Mouse (Mus musculus) urinary bladder, adult 18-20 months (tissue): ENCODE data around the gene Zik1.
A peak's percentile ranks its signal among the peaks of the same experiment; 100 is the strongest.

Source experiments
- DNase-seq, 2 experiments: peaks; one replicate each; pipeline ENCODE4 v3.0.0; 2022; ENCODE audit warnings: low spot score in 2 of 2, mixed read lengths in 2 of 2

Zik1 gene

DNA sequence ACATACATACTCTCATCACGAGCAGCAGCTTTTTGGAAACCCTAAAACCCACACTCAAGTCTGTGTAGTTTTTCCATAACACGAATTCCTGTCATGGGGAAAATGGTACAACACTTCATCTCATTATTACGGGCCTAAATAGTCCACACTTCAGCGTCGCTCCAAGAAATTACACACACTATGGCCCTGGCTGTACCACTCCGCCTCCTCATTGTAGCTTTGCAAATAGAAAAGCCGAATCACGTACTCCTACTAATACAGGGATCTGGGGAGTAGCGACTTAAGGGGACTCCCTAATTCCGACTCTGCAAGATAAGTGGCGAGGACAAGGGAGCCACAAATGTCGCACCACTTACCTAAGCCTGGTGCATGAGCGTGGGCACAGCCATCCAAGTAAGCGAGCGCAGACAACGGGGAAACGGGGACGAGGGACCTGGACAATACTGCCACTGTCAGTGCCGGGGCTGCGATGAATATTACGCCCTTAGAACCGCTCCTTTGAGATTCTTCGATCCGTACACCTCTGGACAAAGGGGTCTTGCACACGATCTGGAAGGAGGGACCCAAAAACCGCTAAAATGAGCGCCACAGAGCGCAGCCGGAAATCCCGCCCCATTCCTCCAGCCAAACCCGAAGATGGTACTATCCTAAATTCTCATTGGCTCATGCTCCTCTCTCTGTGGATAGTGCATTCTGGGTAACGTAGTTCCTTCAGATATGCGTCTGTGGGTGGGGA lies at the start of gene Zik1:
TSS of gene Zik1 (minus strand) at position 609 of the 736 bp plus-strand sequence.
- DNase-seq, result peak; percentile 2 to 57

DNA sequence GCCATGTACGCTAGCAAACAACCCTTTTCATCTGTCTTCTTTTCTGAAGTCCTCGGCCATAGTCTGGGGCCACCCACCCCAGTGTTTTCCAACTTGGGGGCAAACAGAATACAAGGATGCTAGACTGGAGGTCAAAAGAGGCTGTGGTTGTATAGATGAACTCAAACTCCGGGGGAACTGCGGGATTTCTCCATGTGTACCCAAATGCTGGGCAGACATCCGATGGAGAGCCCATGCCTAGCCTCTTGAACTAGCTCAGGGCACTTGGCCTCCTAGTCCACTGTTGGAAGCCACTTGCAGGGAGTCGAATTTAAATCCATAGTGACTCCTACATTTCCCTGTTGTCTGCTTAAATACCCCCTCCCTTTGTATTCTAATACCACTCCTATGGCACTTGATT lies 384 bp upstream of the Zik1 start:
- DNase-seq, result no peak

- DNase-seq, result no peak
Measured at GRCm38 (mm10) chr7:10480588-10481233, 14.5 kb downstream of the Zik1 start.

DNA sequence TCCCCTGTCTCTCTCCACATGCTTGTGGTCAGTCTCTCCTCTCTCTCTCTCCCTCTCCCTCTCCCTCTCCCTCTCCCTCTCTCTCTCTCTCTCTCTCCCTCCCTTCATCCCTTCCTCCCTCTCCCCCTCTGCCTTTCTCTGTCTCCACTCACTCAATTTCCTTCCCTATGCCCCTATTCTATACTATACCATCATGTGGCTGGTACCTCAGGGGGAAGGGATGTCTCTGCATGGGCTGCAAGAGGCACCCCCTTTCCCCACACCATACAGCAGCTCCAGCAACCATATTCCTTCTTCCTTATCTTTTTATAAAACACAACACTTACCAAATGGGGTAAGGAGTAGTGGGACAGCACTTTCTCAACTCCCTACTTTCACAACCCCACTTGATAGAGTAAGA lies 15.4 kb downstream of the Zik1 start:
- no peak for DNase-seq

GRCm38 (mm10) chr7:10458166-10458565 lies 37.0 kb downstream of the Zik1 start:
- DNase-seq, result no peak

DNA sequence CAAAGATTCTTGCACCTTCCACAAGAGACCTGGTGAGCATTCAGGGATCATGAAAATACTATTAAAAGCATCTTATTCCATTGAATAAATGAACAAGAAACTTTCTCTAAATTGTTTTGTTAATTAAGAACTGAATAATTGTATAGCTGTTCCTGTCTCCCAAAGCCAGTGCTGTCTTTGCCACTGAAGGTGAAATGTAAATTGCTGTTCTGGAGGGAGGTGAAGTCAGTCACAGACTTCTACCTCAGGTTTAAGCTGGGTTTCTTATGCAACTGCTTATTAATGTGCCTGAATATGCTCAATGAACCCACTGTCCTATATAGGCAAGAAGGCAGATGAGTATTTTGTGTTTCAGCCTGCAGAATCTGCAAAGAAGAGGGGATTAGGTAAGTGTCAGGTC lies 52.2 kb downstream of the Zik1 start, which contains the start of gene Vmn1r67:
TSS of gene Vmn1r67 (plus strand) at position 301 of the 400 bp plus-strand sequence.
- DNase-seq, result no peak
